Mouse (Mus musculus) stomach, embryonic 14.5 days (tissue): ENCODE measurements at regions not wholly inside any gene's neighbourhood (a gene's known extent, or its start where the extent isn't known, plus 50 kb on each side); places are given as distances from the start of the nearest gene placed in this dataset.
A peak's percentile ranks its signal among the peaks of the same experiment; 100 is the strongest.

Experiments
- ATAC-seq: fragments of 200-750 bp; cut with Nextera tagmentation; 2 replicates; pipeline ENCODE4 v1.8.0; 2017; ENCODE audit warnings: low read depth, moderate TSS enrichment; ENCODE audit not compliant: insufficient number of reproducible peaks, insufficient read depth, low FRiP score
- H3K27ac ChIP-seq: fragments of 300-500 bp; sonication (generic); 2 replicates; pipeline ENCODE4 v1.5.1; 2014; ENCODE audit warnings: mild to moderate bottlenecking, low read length, moderate library complexity, mixed read lengths
- H3K27me3 ChIP-seq: fragments of 300-500 bp; sonication (generic); 2 replicates; pipeline ENCODE4 v1.6.1; 2014; ENCODE audit warnings: low read length, control low read depth, mixed read lengths; ENCODE audit not compliant: control insufficient read depth, insufficient read depth
- H3K36me3 ChIP-seq: fragments of 300-500 bp; sonication (generic); 2 replicates; pipeline ENCODE4 v1.6.1; 2014; ENCODE audit warnings: mild to moderate bottlenecking, control low read depth, low read length, moderate library complexity, mixed read lengths; ENCODE audit not compliant: control insufficient read depth, insufficient read depth
- H3K4me1 ChIP-seq: fragments of 300-500 bp; sonication (generic); 2 replicates; pipeline ENCODE4 v1.6.1; 2014; ENCODE audit warnings: low read length, control low read depth, mixed read lengths; ENCODE audit not compliant: control insufficient read depth, insufficient read depth
- H3K4me2 ChIP-seq: fragments of 300-500 bp; sonication (generic); replicated peaks from 2 replicates; pipeline ENCODE4 v1.6.1; 2014; ENCODE audit warnings: low read depth, low read length, control low read depth
- H3K4me3 ChIP-seq: fragments of 300-500 bp; sonication (generic); 2 replicates; pipeline ENCODE4 v1.5.1; 2014; ENCODE audit warnings: low read depth, low read length, control low read depth
- H3K9ac ChIP-seq: fragments of 300-500 bp; sonication (generic); replicated peaks from 2 replicates; pipeline ENCODE4 v1.6.1; 2014; ENCODE audit warnings: low read depth, mild to moderate bottlenecking, control low read depth, low read length, moderate library complexity, mixed read lengths
- H3K9me3 ChIP-seq: fragments of 300-500 bp; sonication (generic); 2 replicates; pipeline ENCODE4 v1.6.1; 2016; ENCODE audit warnings: low read depth, low read length, control low read depth; ENCODE audit not compliant: control insufficient read depth
- WGBS: fragments of 180-500 bp; shearing (Covaris S2); extraction: QIAGEN DNeasy Blood & Tissue Kit; methylation state at CpG from one replicate; pipeline ENCODE4 v1.1.7; 2014; 5-methylcytosine and 5-hydroxymethylcytosine counted together

DNA sequence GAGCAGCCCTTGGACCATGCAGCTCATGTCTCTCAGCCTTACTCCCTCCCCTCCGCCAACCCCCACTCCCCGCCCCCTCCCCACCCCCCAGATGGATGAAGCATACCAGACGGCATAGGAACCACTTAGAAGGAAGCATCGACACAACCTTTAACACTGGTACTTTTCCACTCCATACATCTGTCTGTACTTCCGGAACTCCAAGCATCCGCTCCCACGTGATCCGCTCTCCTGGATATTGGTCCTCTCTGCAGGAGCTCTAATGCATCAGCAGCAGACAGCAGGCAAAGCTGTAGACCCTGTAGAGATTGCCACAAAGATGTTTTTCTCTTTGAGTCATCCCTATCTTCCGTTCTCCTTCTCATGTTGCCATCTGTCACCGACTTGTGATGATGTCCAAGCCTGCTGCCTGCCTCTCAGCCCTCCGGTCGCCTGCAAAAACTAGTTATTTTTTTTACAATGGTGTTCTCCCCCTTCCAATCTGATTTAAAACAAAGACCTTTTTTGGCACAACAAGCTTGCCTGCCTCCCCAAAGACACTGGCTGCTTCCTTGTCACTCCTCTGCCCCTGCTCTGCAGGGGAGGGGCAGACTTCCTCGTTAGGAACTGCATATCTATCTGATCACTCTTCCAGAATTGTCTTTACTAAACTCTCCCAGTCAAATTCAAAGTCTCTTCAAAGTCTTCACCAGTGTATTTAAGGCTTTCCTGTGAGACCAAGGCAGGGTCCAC, 62.4 kb upstream of the Mrps6 start:
- peak overlapping the region; percentile 6 for H3K4me3 ChIP-seq

DNA sequence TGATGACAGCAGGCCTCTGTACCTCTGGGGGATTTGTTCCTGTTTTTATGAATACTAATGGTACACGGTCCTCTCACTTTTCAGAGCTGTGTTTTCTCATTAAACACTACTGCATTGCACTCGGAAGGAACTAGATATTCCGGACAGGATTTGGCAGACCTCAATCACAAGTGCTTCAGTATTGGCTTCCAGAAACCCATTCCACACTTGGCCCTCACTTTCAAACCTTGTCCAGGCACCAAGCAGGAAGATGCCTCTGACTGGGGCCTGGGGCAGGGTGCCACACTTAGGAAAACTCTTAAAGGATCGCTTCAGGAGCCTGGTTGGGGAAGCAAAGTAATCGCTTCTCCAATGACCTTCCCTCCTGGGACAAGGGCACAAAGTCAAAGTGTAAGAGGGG, 50.7 kb upstream of the Mrps6 start:
- no peaks in the 10 kb centered on the region for H3K4me1 ChIP-seq
- no peak overlapping the region for H3K4me2 ChIP-seq
- no peaks in the 10 kb centered on the region for H3K9me3 ChIP-seq
- H3K27ac ChIP-seq = no peak overlapping the region
- WGBS = 92% methylated on average over 5 of the region's 5 CpGs
- H3K4me3 ChIP-seq = no peak overlapping the region
- no peaks in the 10 kb centered on the region for H3K36me3 ChIP-seq
- no peak overlapping the region for H3K9ac ChIP-seq
- ATAC-seq = no peak
- H3K27me3 ChIP-seq = no peaks in the 10 kb centered on the region

More for the DNA sequence above, 62.4 kb upstream of the Mrps6 start:
- Histone ChIP-seq H3K9me3 (no peaks in the 10 kb centered on the region), H3K4me2 (peak overlapping the region; percentile 31), H3K4me1 (no peaks in the 10 kb centered on the region), H3K27me3 (no peaks in the 10 kb centered on the region), H3K9ac (no peak overlapping the region), H3K27ac (peak overlapping the region; percentile 79), H3K36me3 (no peaks in the 10 kb centered on the region)
- WGBS = 9% methylated on average over 13 of the region's 13 CpGs
- peak; percentile 79; the same call in 1 of the 2 replicates for ATAC-seq
